Mouse (Mus musculus) gastrocnemius, postnatal 14 days (tissue): ENCODE results near the gene Rxfp4. TPM values are rescaled to one million over a fixed set of nuclear protein-coding genes. Genes with fewer than 3 reads are reported as not detected.
A peak's percentile ranks its signal among the peaks of the same experiment; 100 is the strongest.

ENCODE experiments used
- DNase-seq: peaks from one replicate; pipeline ENCODE4 v3.0.0; 2021; ENCODE audit warnings: mixed read lengths
- intact Hi-C: fragments of 180-260 bp; cut with DNase I; formaldehyde crosslinking; loops from one replicate; pipeline ENCODE4 v1.15.1; 2025; ENCODE audit warnings: low total_unique reads
- total RNA-seq, 2 experiments: library from RNA; stranded (reverse); gene quantifications; 2 replicates each; pipeline ENCODE4 v1.2.3; 2021

The Rxfp4 gene
- total RNA-seq, 2 experiments from 2014 or later = not detected

- DNase-seq = no peak
- intact Hi-C loops = loop anchor here (2.0 kb wide), 1 partner anchor 23 kb away; no protein-coding TSS in a partner anchor
These were observed 20.9 kb downstream of the Rxfp4 start for GRCm38 (mm10) chr3:88631921-88632587.

- intact Hi-C loops = no loop called here
- no peak for DNase-seq
These were observed 22.0 kb downstream of the Rxfp4 start for GRCm38 (mm10) chr3:88630849-88631341.

- intact Hi-C loops = no loop called here
- peak; percentile 68 for DNase-seq
These were observed 22.9 kb downstream of the Rxfp4 start for GRCm38 (mm10) chr3:88630018-88630417.

GRCm38 (mm10) chr3:88629244-88629643 is 23.7 kb downstream of the Rxfp4 start:
- no peak for DNase-seq
- intact Hi-C loops = no loop called here

- intact Hi-C loops = no loop called here
- no peak for DNase-seq
These were observed 24.2 kb downstream of the Rxfp4 start for GRCm38 (mm10) chr3:88628766-88629165.

GRCm38 (mm10) chr3:88627535-88627934 is 25.4 kb downstream of the Rxfp4 start:
- intact Hi-C loops = no loop called here
- no peak for DNase-seq

- no peak for DNase-seq
- intact Hi-C loops = no loop called here
These were observed 25.8 kb downstream of the Rxfp4 start for GRCm38 (mm10) chr3:88627114-88627513.

- intact Hi-C loops = no loop called here
- DNase-seq = no peak
These were observed 26.6 kb downstream of the Rxfp4 start for GRCm38 (mm10) chr3:88626316-88626715.

- intact Hi-C loops = no loop called here
- DNase-seq = no peak
These were observed 27.4 kb downstream of the Rxfp4 start for GRCm38 (mm10) chr3:88625531-88625930.

- peak; percentile 52 for DNase-seq
- intact Hi-C loops = no loop called here
These were observed 28.0 kb downstream of the Rxfp4 start for GRCm38 (mm10) chr3:88624951-88625350.

- intact Hi-C loops = no loop called here
- peak; percentile 49 for DNase-seq
These were observed 28.6 kb downstream of the Rxfp4 start for GRCm38 (mm10) chr3:88624324-88624723.

GRCm38 (mm10) chr3:88623346-88624135 is 29.4 kb downstream of the Rxfp4 start:
- no peak for DNase-seq
- intact Hi-C loops = no loop called here

GRCm38 (mm10) chr3:88622941-88623345 is 30.0 kb downstream of the Rxfp4 start:
- intact Hi-C loops = no loop called here
- no peak for DNase-seq

- DNase-seq = no peak
- intact Hi-C loops = no loop called here
These were observed 30.6 kb downstream of the Rxfp4 start for GRCm38 (mm10) chr3:88622113-88622940.

GRCm38 (mm10) chr3:88621537-88622112 is 31.3 kb downstream of the Rxfp4 start:
- intact Hi-C loops = no loop called here
- DNase-seq = peak; percentile 77

GRCm38 (mm10) chr3:88620992-88621536 is 31.9 kb downstream of the Rxfp4 start:
- intact Hi-C loops = no loop called here
- DNase-seq = peak; percentile 81

- intact Hi-C loops = no loop called here
- DNase-seq = no peak
These were observed 32.6 kb downstream of the Rxfp4 start for GRCm38 (mm10) chr3:88620146-88620991.
